In genomic region chr3:89395419-89395805, GRCm38 (mm10) we compare ENCODE assay signal across 9 mouse cellular contexts. TPM values are rescaled to one million over a fixed set of nuclear protein-coding genes. Genes with fewer than 3 reads are reported as not detected.
A peak's percentile ranks its signal among the peaks of the same experiment; 100 is the strongest.
DNase-seq lines count a peak whose midpoint lies in the region; ATAC-seq and TF ChIP-seq lines count a peak whose summit lies in the region.
"Had no signal": no experiment of that assay in that cellular context is flagged by ENCODE, and none has a peak within 500 bp of the region (broad histone marks: within the 10 kb centered on the region; RNA-seq: fewer than 3 reads in every experiment).

No protein-coding gene starts in this region.

- H3K36me3 ChIP-seq in G1E (replicated peaks), result peaks cover 29% of the 10 kb centered on the region
- H3K36me3 ChIP-seq in heart, embryonic 16.5 days (ENCODE audit: control insufficient read depth, insufficient read depth), result no peaks in the 10 kb centered on the region
- H3K36me3 ChIP-seq in liver, embryonic 14.5 days (replicated peaks; ENCODE audit: control insufficient read depth, insufficient read depth, low read depth), result no peaks in the 10 kb centered on the region

- no peaks in the 10 kb centered on the region for H3K27me3 ChIP-seq in G1E (ENCODE audit: insufficient read depth, low read length)
- no peaks in the 10 kb centered on the region for H3K27me3 ChIP-seq in heart, embryonic 16.5 days (ENCODE audit: control insufficient read depth, insufficient read depth, low read length)
- H3K27me3 ChIP-seq in liver, embryonic 14.5 days (ENCODE audit: control insufficient read depth, insufficient read depth, low read length), result peaks cover 20% of the 10 kb centered on the region

- H3K9me3 ChIP-seq in G1E (replicated peaks), result no peaks in the 10 kb centered on the region
- H3K9me3 ChIP-seq in heart, embryonic 16.5 days (replicated peaks; ENCODE audit: control insufficient read depth, low read length), result no peaks in the 10 kb centered on the region
- H3K9me3 ChIP-seq in liver, embryonic 14.5 days (ENCODE audit: control insufficient read depth, low read length), result no peaks in the 10 kb centered on the region

- DNase-seq in cerebellum, adult 18-20 months, result peak; percentile 18 to 45
- no peak for DNase-seq in G1E (ENCODE audit: low spot score)
- DNase-seq in liver, embryonic 14.5 days (ENCODE audit: low read depth in 3 of 3, low spot score in 3 of 3), result no peak
- no peak for DNase-seq in urinary bladder, adult 2 months (ENCODE audit: low spot score)
- DNase-seq in thymus, postnatal 36 days, result no peak
- no peak for DNase-seq in right cerebral cortex, adult 18-20 months

- peak overlapping the region; percentile 78 for H3K9ac ChIP-seq in heart, embryonic 16.5 days (ENCODE audit: low read length)
- peak overlapping the region; percentile 45 for H3K9ac ChIP-seq in liver, embryonic 14.5 days (replicated peaks)

- WGBS in heart, embryonic 16.5 days, result 5% methylated on average over 10 of the region's 10 CpGs
- 2% methylated on average over 10 of the region's 10 CpGs for WGBS in liver, embryonic 14.5 days (ENCODE audit: insufficient replicate concordance)

- no peak for TF ChIP-seq CTCF in G1E (IDR thresholded peaks at IDR 0.05; ENCODE audit: low read depth, low read length)
- TF ChIP-seq CTCF in liver, embryonic 14.5 days (IDR thresholded peaks at IDR 0.05; ENCODE audit: low read depth), result no peak

- no peak for ATAC-seq in cerebellum, adult (ENCODE audit: insufficient number of reproducible peaks, low FRiP score, low TSS enrichment)
- ATAC-seq in G1E (ENCODE audit: extremely low read depth, insufficient number of reproducible peaks, low FRiP score, poor library complexity, severe bottlenecking), result no peak
- no peak for ATAC-seq in heart, embryonic 16.5 days (replicated peaks; ENCODE audit: extremely low read depth, insufficient read depth, low FRiP score)
- no peak for ATAC-seq in liver, embryonic 14.5 days (ENCODE audit: insufficient read depth)

- H3K27ac ChIP-seq in heart, embryonic 16.5 days (ENCODE audit: low read length), result peak overlapping the region; percentile 97
- H3K27ac ChIP-seq in liver, embryonic 14.5 days, result no peak overlapping the region

- peak overlapping the region; percentile 90 for H3K4me2 ChIP-seq in heart, embryonic 16.5 days (ENCODE audit: low read depth, low read length)
- peak overlapping the region; percentile 98 for H3K4me2 ChIP-seq in liver, embryonic 14.5 days (ENCODE audit: low read depth)

- peak overlapping the region; percentile 83 for H3K4me3 ChIP-seq in G1E (ENCODE audit: low read depth, low read length)
- peak overlapping the region; percentile 77 for H3K4me3 ChIP-seq in heart, embryonic 16.5 days (ENCODE audit: low read length)
- peak overlapping the region; percentile 54 to 61 for H3K4me3 ChIP-seq in liver, embryonic 14.5 days (ENCODE audit: insufficient read depth in 1 of 2, low read depth in 2 of 2, low read length in 2 of 2)

- H3K4me1 ChIP-seq in G1E (ENCODE audit: insufficient read depth, low read depth, low read length), result peaks cover 57% of the 10 kb centered on the region
- peaks cover 24% of the 10 kb centered on the region for H3K4me1 ChIP-seq in heart, embryonic 16.5 days (ENCODE audit: control insufficient read depth, insufficient read depth, low read length)
- H3K4me1 ChIP-seq in liver, embryonic 14.5 days (replicated peaks; ENCODE audit: control insufficient read depth in 2 of 2, insufficient read depth in 2 of 2, low read length in 1 of 2), result peaks cover 9 to 16% of the 10 kb centered on the region in 2 experiments

- TF ChIP-seq EP300 in liver, embryonic 14.5 days (IDR thresholded peaks at IDR 0.05; ENCODE audit: low read depth), result no peak

RNA-seq across cellular contexts. Expression of gene Zbtb7b, which starts 0.8 kb away (rescaled TPM):
- 32.9 and 34.2 TPM in 2 replicates for total RNA-seq in G1E (2014; fragmentation: Nextera tagmentation)
- 23.3 and 31.4 TPM in 2 replicates for total RNA-seq in G1E (2017)
- polyA plus RNA-seq in G1E (2012), result 123 and 126 TPM in 2 replicates
- polyA plus RNA-seq in heart, embryonic 16.5 days (2015; fragmentation: Nextera tagmentation; extraction: Ambion mirVana), result 1.7 and 2.6 TPM in 2 replicates
- 5.4 and 6.9 TPM in 2 replicates for polyA plus RNA-seq in liver, embryonic 14.5 days (2012; rRNA removed)
- 0.95 and 1.2 TPM in 2 replicates for polyA plus RNA-seq in liver, embryonic 14.5 days (2014; fragmentation: Nextera tagmentation; extraction: Ambion mirVana)
- 36.4 and 39.5 TPM in 2 replicates for polyA plus RNA-seq in urinary bladder, adult 2 months (2012; rRNA removed)

RNA-seq across cellular contexts. Expression of gene Lenep, which starts 7.2 kb away (rescaled TPM):
- 3.7 and 6.7 TPM in 2 replicates for total RNA-seq in G1E (2014; fragmentation: Nextera tagmentation)
- 0.98 and 1.8 TPM in 2 replicates for total RNA-seq in G1E (2017)
- 0.03 and 0.12 TPM in 2 replicates for polyA plus RNA-seq in G1E (2012)
- 1.7 TPM in 1 of 2 replicates, not detected in the other for polyA plus RNA-seq in heart, embryonic 16.5 days (2015; fragmentation: Nextera tagmentation; extraction: Ambion mirVana)
- polyA plus RNA-seq in liver, embryonic 14.5 days (2012; rRNA removed), result 0.75 and 0.76 TPM in 2 replicates
- polyA plus RNA-seq in liver, embryonic 14.5 days (2014; fragmentation: Nextera tagmentation; extraction: Ambion mirVana), result not detected in 2 replicates
- polyA plus RNA-seq in urinary bladder, adult 2 months (2012; rRNA removed), result 1.2 and 1.5 TPM in 2 replicates
- polyA plus RNA-seq: gonadal fat pad, adult 2 months had no signal

RNA-seq across cellular contexts. Expression of gene Flad1, which starts 16.3 kb away (rescaled TPM):
- total RNA-seq in G1E (2014; fragmentation: Nextera tagmentation), result 19.7 and 22.0 TPM in 2 replicates
- total RNA-seq in G1E (2017), result 18.0 and 22.0 TPM in 2 replicates
- polyA plus RNA-seq in G1E (2012), result 12.5 and 17.8 TPM in 2 replicates
- 38.8 and 41.0 TPM in 2 replicates for polyA plus RNA-seq in heart, embryonic 16.5 days (2015; fragmentation: Nextera tagmentation; extraction: Ambion mirVana)
- 8.7 and 9.2 TPM in 2 replicates for polyA plus RNA-seq in liver, embryonic 14.5 days (2012; rRNA removed)
- 13.0 and 13.2 TPM in 2 replicates for polyA plus RNA-seq in liver, embryonic 14.5 days (2014; fragmentation: Nextera tagmentation; extraction: Ambion mirVana)
- 30.8 and 34.6 TPM in 2 replicates for polyA plus RNA-seq in urinary bladder, adult 2 months (2012; rRNA removed)

RNA-seq across cellular contexts. Expression of gene Cks1b, which starts 22.8 kb away (rescaled TPM):
- total RNA-seq in G1E (2014; fragmentation: Nextera tagmentation), result 92.2 and 99.8 TPM in 2 replicates
- 182 and 184 TPM in 2 replicates for total RNA-seq in G1E (2017)
- polyA plus RNA-seq in G1E (2012), result 75.1 and 86.2 TPM in 2 replicates
- polyA plus RNA-seq in heart, embryonic 16.5 days (2015; fragmentation: Nextera tagmentation; extraction: Ambion mirVana), result 288 and 304 TPM in 2 replicates
- 133 and 172 TPM in 2 replicates for polyA plus RNA-seq in liver, embryonic 14.5 days (2012; rRNA removed)
- polyA plus RNA-seq in liver, embryonic 14.5 days (2014; fragmentation: Nextera tagmentation; extraction: Ambion mirVana), result 288 and 295 TPM in 2 replicates
- 21.7 and 29.6 TPM in 2 replicates for polyA plus RNA-seq in urinary bladder, adult 2 months (2012; rRNA removed)

RNA-seq across cellular contexts. Expression of gene Shc1, which starts 22.8 kb away (rescaled TPM):
- total RNA-seq in G1E (2014; fragmentation: Nextera tagmentation) (61.7 and 124 TPM in 2 replicates), G1E (2017) (40.9 and 47.6 TPM in 2 replicates)
- 111 and 118 TPM in 2 replicates for polyA plus RNA-seq in G1E (2012)
- 67.7 and 72.3 TPM in 2 replicates for polyA plus RNA-seq in heart, embryonic 16.5 days (2015; fragmentation: Nextera tagmentation; extraction: Ambion mirVana)
- polyA plus RNA-seq in liver, embryonic 14.5 days (2012; rRNA removed), result 36.9 and 38.8 TPM in 2 replicates
- polyA plus RNA-seq in liver, embryonic 14.5 days (2014; fragmentation: Nextera tagmentation; extraction: Ambion mirVana), result 27.5 and 30.6 TPM in 2 replicates
- 85.7 and 87.7 TPM in 2 replicates for polyA plus RNA-seq in urinary bladder, adult 2 months (2012; rRNA removed)

Comparison
In these comparisons a context has a peak if more than half of its experiments do, and no peak if none do; other contexts are left out.
1. DNase-seq: peak in cerebellum, adult 18-20 months (2 of 2); none in G1E (single experiment), liver, embryonic 14.5 days (0 of 3), urinary bladder, adult 2 months (single experiment), thymus, postnatal 36 days (0 of 2) and right cerebral cortex, adult 18-20 months (single experiment).
2. Peak in every context shown above with its lines, with median percentiles within 50 percentile points of each other: H3K4me3 ChIP-seq.